Mouse (Mus musculus) MEL-GATA-1-ER (cell line): Measurements from ENCODE around the gene Cpvl.

Source experiments
- DNase-seq: peaks from one replicate; pipeline ENCODE4 v3.0.0-alpha.2; 2012; ENCODE audit warnings: low read depth; ENCODE audit errors: extremely low read depth

The Cpvl gene

GRCm38 (mm10) chr6:53978571-53978970, at the start of gene Cpvl:
Cpvl (minus strand) TSS chr6:53978671.
- no peak for DNase-seq

DNA sequence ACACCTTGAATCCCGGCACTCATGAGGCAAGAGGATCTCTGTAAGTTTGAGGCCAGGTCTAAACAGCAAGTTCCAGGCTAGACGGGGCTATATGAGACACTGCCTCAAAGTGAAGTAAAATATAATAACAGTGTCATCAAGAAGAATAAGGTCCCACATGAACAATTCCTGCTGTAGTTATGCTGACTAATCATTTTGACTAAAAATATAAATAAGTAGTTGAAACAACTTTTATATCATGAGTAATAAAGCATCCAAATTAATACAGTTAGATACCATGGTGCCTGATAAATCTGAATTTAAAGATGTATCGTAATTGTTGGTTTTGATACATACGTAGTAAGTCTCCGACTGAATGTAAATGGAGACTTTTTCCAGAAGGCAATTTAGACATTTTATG, 45.4 kb upstream of the Cpvl start:
- DNase-seq = no peak

- DNase-seq = no peak
These were observed 42.8 kb upstream of the Cpvl start for GRCm38 (mm10) chr6:54021123-54021789.

DNA sequence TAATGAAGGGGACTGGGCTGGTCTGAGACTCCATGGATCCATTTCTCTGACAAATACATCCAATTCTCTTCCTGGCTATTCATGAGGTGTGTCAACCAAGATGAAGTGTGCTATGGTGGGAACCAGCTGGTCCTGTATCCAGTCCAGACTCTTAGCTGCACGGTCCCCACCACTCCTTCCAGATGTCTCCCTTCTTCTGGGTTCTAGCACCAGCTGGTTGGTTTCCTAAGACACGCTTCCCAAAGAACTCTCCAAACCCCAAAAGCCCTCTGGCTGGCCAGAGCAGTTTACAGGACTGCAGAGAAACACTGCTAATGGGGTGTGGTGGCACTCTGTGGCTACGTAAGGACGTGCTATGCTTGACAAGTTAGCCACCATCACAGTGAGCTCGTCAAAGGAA, 40.4 kb upstream of the Cpvl start:
- no peak for DNase-seq

DNA sequence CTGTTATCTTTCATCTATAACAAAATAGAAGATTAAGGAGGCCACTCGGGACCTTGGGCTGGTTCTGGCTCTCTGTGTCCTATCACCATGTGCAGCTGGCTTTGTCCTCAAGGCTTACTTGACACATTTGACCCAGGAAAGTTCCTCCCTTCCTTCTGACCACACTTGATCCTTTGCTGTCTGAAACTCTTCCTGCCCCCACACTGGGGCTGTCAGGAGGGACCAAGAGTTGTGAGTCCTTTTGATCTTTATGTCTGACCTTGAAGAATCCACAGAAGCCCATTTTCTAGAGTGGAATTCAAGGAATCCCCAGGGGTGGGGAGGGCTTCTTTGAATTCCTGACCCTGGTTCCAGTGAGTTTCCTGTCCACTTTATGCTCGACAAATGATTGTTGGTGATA, 39.6 kb upstream of the Cpvl start:
- no peak for DNase-seq

- DNase-seq = no peak
These were observed 33.7 kb upstream of the Cpvl start for GRCm38 (mm10) chr6:54012163-54012562.

GRCm38 (mm10) chr6:54010362-54010761, 31.9 kb upstream of the Cpvl start:
- DNase-seq = no peak

GRCm38 (mm10) chr6:54009293-54009692, 30.8 kb upstream of the Cpvl start:
- DNase-seq = no peak

DNA sequence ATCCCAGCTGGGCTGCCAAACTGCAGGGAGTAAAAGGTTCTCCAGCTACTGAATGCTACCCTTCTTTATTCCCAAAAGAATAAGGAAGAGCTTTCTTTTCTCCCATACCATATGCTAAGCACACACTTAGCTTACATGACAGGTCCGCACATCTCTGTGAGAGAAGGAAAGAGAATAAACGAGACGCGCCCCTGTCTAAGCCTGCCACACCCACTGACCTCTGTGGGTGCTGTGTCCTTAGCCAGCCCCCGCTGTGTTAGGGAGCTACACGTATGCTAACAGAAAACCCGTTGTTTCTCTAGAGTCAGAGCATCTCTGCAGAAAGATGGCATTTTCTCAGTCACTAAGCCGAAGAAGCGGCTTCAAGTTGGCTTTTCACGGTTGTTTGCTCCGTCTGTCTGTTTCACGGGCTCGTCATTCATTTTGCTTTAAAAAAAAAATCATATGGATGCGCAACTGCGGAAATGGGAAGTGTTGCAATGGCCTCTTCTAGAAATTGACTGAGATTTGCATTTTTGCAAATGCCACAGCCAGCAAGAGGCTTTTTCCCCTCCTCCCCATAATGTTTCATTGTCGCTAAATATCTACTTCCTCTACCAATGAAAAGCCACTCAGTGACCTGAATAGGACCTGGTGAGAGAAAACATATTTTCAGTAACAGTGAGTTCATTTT, 30.1 kb upstream of the Cpvl start:
- DNase-seq = no peak

- no peak for DNase-seq
These were observed 26.8 kb upstream of the Cpvl start for GRCm38 (mm10) chr6:54005302-54005701.

DNA sequence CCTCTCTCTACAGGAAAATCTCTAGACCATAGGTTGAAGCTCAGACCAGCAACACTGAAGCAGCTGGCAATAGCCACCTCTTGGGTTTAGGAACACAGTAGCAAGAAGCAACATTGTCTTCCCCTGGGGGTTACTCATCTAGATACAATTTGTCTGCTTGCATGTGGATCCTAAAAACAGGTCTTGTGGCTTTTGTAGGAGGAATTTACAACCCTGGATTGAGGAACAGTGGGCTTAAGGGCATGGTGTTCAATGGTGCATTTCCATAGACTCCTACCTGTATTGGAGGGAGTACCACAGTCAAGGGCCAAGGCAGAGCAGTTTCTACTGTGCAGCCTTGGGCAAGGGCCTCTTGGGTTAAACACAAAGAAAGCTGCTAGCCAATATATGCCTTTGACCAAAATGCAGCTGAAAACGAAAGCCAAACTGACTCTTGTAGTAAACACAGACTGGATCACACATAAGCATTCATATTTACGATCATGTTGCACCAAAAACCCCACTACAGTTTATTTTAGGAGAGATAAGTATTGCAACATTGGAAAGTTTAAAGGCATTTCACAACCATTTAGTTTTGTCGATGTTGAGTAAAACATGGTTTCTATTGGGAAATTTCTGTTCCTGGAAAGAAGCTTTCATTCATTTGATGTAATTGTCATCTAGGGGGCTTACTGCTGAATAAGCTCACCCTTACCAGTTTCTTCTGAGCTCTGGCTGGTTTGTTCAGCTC, 17.9 kb upstream of the Cpvl start:
- no peak for DNase-seq

DNA sequence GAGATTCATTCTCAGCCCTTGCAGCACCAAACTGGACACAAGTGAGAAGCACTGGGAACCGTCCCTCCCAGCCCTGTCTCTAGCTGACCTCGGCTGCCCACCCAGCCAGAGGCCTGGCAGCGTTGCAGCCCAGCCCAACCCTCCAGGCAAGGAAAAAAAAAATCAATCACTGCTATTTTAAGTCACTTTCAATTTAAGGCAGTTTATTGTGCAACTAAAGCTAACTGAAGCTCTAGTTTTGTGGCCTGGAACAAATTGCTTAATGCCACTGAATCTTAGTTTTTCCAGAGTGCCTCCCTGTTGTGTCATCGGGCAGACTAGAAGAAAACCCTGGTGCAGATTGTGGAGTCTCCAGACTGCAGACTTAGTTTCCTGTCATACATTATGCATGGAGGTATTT, 17.0 kb upstream of the Cpvl start:
- DNase-seq = no peak

DNA sequence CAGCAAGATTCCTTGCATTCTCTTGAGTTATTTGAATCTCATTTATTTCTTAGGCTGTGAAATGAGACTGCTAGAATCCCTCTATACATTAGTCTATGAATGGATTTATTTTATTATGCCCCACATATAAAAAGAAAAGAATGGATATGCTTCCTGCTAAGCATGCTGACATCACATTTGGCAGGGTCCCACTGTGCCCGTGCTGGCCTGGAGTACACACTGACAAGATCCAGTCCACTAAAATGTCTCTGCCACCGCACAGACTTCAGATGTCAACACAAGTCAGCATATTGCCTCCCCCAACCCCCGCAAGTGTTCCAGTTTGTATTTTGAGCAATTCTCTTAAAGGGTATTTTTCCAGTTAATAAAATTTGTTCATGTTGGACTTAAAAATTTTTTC, 13.9 kb upstream of the Cpvl start:
- DNase-seq = no peak

GRCm38 (mm10) chr6:53987235-53987634, 8.8 kb upstream of the Cpvl start:
- no peak for DNase-seq

DNA sequence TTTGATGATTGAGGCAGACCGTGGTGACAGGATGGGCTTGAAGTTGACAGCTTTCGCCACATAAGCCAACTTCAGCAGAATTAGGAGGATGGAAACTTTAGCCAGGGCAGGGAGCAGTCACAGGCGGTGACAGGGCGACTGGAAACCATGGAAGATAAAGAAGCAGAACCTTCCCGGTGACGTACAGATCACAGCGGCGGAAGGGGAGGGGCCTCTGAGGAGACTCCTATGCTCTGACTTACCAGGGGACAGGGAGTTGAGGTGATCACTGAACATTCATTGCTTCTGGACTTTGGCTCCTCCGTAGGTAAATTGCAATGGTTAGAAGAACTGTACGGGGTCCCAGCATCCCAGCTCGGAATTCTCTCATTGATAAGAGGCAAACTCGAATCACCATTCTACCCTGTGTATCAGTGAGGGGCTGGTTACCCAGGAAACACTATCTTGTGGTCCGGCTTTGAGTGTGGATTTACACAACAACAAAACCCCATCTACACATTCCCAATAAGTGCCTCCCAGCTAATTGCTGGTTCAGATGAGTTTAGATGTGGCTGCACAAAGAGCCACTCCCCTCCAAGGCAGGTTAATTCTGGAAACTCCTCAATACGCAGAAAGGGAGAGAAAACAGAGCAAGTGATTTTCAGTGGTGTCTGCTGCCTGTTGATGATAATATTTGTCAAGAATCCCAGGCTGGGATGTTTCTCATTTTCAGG, 8.0 kb upstream of the Cpvl start:
- no peak for DNase-seq

- DNase-seq = no peak
These were observed 5.3 kb upstream of the Cpvl start for GRCm38 (mm10) chr6:53983820-53984219.

DNA sequence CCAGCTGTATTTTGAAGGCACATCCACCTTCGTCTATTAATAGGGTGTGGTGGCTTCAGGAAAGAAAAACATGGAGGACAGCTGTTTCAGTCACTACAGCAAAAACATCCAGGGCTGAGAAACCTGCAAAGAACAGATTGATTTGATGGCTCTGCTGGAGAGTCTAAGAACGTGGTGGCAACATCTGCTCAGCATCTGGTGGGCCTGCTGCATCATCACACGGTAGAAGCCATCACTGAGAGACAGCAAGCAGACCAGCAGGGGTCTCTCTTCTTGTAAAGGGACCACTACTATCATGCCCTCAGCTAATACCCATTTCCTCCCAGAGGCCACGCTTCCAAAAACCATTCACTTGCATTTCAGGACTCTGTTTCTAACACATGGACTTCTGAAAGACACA, 4.1 kb upstream of the Cpvl start:
- DNase-seq = no peak

GRCm38 (mm10) chr6:53982047-53982600, 3.7 kb upstream of the Cpvl start:
- no peak for DNase-seq

DNA sequence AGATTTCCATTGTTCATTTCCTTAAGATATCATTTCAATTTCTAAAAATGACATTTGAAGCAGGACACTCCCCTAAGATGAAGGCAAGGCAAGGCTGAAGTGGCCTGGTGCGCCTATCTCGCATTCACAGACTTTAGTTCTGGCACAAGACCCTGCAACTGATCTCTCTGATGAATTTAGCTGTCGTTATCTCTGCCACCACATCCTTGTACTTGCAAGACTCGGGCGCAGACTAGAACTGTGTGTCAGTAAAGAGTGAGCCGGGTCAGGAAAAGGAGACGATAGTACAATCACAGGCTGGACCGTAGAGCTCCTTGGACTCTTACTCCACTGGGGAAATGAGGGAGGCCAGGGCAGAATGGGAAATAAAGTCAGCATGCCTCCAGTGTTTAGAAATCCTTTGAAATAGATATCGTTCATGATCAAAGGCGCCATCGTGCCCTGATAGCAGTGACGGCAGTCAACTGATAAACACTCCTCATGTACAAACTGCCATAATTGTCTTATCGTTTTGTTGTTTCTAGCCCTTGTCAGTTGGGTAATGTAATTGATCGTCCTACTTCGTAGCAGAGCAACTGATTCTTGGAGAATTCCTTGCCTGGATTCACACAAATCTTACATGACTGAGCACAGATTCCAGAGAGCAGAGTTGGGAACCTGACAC, 2.5 kb upstream of the Cpvl start:
- DNase-seq = no peak

DNA sequence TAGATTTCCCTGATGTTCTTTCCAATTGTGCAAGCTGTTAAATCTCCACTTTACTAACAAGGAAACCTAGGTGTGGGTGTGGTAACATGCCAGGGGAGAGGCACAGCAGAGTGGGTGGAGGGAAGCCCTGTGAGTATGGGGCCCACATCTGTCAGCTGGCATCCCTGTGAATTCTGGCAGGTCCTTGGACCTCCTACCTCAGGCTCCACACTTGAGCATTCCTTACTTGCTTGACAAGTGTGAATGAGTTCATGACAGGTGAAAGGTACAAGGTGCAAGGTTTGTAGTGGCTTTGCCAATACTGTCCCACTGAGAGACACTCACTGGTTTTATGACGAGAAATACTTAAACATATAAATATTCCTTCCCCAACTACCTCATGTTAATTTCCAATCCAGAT, 4.4 kb downstream of the Cpvl start:
- no peak for DNase-seq

DNA sequence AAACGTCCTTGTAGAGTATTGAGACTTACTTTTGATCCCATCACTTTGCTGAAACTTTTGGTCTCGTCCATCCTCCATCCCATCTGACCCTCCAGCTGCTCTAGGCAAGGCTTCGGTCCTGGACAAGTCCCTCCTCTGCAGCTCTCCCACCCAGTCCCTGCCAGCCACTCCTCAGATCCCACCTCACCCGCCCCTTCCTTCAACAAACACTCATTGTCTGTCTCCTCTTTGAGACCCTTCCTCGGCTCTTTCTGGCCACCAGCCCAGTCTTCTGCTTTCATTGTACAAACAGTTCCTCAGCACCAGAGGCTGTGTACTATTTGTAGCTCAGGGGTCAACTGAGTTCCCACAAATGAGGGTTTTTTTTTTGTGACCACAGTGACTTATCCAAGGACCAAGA, 5.0 kb downstream of the Cpvl start:
- DNase-seq = no peak
